Mouse (Mus musculus) thymus, postnatal 14 days (tissue): ENCODE data around the gene Plcb1.

ENCODE experiments used
- DNase-seq: peaks from one replicate; pipeline ENCODE4 v3.0.0; 2021

The Plcb1 gene

DNA sequence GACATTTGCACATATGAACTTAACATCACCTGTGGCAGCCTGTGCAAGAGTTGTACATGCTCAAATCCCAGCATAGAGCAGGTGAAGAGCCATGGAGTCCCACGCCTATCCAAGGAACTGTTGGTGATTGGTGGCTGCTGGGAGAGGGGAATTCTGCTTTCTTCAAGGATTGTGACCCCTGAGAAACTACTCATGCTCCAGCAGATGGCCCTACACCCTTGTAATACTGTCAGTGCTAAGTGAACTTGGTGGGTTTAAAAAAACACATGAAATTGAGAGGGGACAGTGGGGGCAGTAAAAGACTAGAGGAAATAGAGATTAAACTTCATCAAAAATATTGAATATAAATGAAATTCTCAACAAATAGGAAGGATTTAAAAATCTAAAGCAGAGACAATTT is 53.0 kb downstream of the Plcb1 start:
- DNase-seq: no peak

DNA sequence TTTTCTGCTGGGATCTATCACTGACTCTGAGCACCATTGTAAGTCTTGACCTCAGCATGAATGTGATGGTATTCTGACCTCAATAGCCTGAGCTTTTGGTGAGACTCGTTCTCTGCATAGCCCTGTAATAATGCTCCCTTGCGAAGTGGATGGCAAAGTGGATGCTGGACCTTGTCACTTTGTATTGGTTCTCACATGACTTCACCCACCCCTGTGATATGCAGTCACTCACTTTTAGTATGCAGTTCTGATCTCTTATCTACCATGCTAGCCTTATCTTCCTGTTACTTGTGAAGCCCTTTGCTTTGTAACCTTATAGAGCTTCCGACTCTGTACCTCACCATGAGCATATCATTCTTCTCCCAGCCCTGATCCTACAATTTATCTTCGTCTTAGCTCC is 57.0 kb downstream of the Plcb1 start:
- DNase-seq: no peak

- no peak for DNase-seq
These were observed 58.7 kb downstream of the Plcb1 start for GRCm38 (mm10) chr2:134844391-134845238.

GRCm38 (mm10) chr2:134845239-134845738 is 59.4 kb downstream of the Plcb1 start:
- no peak for DNase-seq

DNA sequence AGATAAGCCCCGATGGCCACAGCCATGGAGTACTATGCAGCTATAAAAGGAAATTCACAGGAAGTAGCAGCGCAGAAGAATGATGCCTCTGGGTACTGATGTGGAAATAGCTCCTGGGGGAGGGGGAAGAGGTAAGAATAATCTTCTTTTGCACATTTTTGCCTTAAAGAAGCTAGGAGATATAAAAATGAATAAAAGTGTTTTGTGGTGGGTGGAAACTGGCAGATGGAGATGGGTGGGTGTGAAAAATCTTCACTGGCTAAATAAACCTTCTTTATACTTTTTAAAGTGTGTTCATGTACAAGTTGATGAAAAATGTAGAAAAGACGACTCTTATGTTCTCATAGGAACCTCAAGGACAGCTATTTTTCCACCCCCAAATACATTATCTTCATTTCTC is 60.7 kb downstream of the Plcb1 start:
- no peak for DNase-seq

GRCm38 (mm10) chr2:134851189-134852171 is 65.6 kb downstream of the Plcb1 start:
- DNase-seq: no peak

- no peak for DNase-seq
These were observed 70.4 kb downstream of the Plcb1 start for GRCm38 (mm10) chr2:134856239-134856638.

DNA sequence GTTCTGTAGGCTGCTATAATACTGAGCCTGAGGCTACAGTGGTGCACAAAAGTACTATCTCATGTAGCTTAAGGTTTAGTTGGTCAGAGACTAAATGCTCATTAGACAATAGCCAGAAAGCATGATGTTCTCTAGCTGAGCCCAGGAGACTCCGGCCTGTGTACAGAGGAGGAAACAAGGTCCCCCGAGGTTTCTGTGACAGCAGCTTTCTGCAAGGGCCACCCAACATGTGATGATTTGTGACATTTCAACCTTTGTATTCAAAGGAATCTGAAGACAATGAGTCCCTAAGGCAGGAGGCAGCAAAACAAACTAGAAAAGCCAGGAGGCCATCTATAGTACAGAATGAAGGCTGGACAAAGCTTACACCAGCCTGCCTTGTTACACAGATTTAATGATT is 70.8 kb downstream of the Plcb1 start:
- DNase-seq: no peak

DNA sequence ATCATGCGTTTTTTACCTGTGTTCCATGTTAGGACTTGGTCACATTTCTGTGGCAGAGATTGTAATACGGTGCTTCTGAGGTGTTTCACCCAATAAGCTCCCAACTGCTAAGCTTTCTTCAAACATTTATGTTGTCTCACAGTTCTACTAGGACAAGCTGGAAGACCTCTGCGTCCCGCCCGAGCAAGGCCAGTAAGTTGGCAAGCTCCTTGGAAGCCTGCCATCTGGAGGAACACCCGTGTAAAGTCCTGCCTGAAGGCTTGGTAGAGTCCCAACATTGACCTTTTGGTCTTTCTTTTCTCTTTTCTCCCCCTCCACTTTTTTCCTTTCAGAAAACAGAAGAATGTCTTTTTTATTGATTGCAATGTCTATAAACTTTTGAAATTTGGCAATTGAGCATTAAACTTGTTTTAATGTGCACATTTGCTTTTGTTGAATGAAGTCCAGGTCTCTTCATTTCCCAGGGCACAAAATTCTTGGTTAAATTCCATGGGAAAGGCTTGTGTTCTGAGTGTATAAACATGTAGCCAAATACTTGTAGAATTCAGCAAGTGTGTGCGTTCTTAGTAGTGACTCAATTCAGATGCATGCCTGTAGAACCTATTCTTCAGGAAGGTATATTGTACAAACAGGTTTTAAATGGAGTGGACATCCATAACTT is 79.2 kb downstream of the Plcb1 start:
- no peak for DNase-seq

- DNase-seq: no peak
These were observed 81.5 kb downstream of the Plcb1 start for GRCm38 (mm10) chr2:134867381-134867780.

GRCm38 (mm10) chr2:134871692-134872489 is 86.0 kb downstream of the Plcb1 start:
- DNase-seq: no peak

GRCm38 (mm10) chr2:134872490-134872781 is 86.6 kb downstream of the Plcb1 start:
- DNase-seq: no peak

- no peak for DNase-seq
These were observed 91.3 kb downstream of the Plcb1 start for GRCm38 (mm10) chr2:134877148-134877547.

GRCm38 (mm10) chr2:134891207-134891606 is 105.3 kb downstream of the Plcb1 start:
- DNase-seq: no peak

- no peak for DNase-seq
These were observed 108.9 kb downstream of the Plcb1 start for GRCm38 (mm10) chr2:134894776-134895175.

GRCm38 (mm10) chr2:134896196-134896595 is 110.3 kb downstream of the Plcb1 start:
- DNase-seq: no peak

GRCm38 (mm10) chr2:134897083-134897482 is 111.2 kb downstream of the Plcb1 start:
- no peak for DNase-seq

- no peak for DNase-seq
These were observed 115.7 kb downstream of the Plcb1 start for GRCm38 (mm10) chr2:134901521-134901920.

DNA sequence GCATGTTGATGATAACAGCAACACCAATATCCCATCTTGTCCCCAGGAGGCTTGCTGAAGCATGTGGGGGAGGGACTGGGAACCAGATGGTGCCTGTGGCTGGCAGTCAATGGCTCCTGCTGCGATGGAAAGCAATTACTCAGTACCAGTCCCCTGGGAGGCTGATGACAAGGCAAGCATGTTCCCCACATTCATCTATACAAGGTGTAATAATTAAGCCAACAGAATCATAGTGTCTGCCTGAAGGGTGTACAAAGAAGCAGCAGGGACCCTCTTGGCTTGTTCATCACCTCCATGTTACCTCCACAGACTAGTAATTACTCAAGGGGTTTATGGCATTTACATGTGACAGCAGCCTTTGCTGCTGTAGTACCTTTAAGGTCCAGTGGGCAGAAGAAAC is 125.0 kb downstream of the Plcb1 start:
- DNase-seq: no peak

- no peak for DNase-seq
These were observed 125.5 kb downstream of the Plcb1 start for GRCm38 (mm10) chr2:134911360-134911759.

DNA sequence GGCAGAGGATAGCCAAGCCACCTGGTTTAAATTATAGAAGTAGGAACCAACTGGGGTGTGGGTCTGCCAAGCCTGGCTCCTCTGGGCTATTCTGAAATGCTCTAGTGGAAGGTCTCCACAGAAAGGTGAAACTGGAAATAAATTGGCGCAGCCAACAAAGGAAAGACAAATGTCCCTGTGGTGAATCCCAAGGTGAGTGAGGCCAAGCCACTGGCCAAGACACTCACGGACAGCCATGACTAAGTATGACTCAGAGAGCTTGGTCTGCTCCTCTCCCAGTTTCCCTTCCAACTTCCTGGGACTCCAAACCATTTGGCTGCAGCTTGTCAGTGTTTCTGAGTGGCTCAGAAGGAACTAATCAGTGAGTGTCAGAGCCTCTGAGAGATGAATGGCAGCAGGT is 126.7 kb downstream of the Plcb1 start:
- no peak for DNase-seq

DNA sequence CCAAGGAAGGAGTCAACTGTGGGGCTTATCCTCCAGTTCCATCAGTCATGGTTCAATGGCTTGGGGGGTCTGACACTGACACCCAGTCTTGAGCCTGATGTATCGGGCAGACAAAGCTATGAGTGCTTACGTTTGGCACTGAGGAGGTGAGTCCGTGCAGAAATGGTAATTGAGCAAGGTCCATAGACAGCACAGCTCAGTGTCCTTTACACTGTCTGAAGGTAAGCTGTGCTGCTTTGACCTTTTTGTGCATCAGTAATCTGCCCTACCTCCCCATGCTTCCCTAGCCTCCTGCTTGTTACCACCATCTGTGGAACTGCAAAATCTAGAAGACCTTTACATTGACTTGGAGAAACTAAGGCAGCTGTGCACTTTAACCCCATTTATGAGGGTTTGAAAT is 127.7 kb downstream of the Plcb1 start:
- DNase-seq: no peak
